Mouse (Mus musculus) hindbrain, embryonic 11.5 days (tissue): ENCODE results near the gene Ugcg. TPM values are rescaled to one million over a fixed set of nuclear protein-coding genes. Genes with fewer than 3 reads are reported as not detected.

Source experiments
- ATAC-seq: fragments of 200-750 bp; cut with Nextera tagmentation; 2 replicates; pipeline ENCODE4 v1.8.0; 2017; ENCODE audit warnings: mild to moderate bottlenecking, moderate TSS enrichment, moderate library complexity; ENCODE audit not compliant: low FRiP score
- DNase-seq: peaks from one replicate; pipeline ENCODE4 v3.0.0-alpha.2; 2015; ENCODE audit warnings: low spot score
- H3K27ac ChIP-seq: fragments of 300-500 bp; sonication (generic); 2 replicates; pipeline ENCODE4 v1.5.1; 2014; ENCODE audit warnings: mild to moderate bottlenecking, low read depth, low read length
- H3K27me3 ChIP-seq: fragments of 300-500 bp; sonication (generic); 2 replicates; pipeline ENCODE4 v1.6.1; 2014; ENCODE audit warnings: mild to moderate bottlenecking, low read length, moderate library complexity, mixed read lengths; ENCODE audit not compliant: control insufficient read depth, insufficient read depth
- H3K36me3 ChIP-seq: fragments of 300-500 bp; sonication (generic); 2 replicates; pipeline ENCODE4 v1.6.1; 2014; ENCODE audit warnings: mild to moderate bottlenecking, low read length, moderate library complexity, mixed read lengths; ENCODE audit not compliant: control insufficient read depth, insufficient read depth
- H3K4me1 ChIP-seq: fragments of 300-500 bp; sonication (generic); replicated peaks from 2 replicates; pipeline ENCODE4 v1.6.1; 2014; ENCODE audit warnings: low read length, mixed read lengths; ENCODE audit not compliant: control insufficient read depth, insufficient read depth
- H3K4me2 ChIP-seq: fragments of 300-500 bp; sonication (generic); replicated peaks from 2 replicates; pipeline ENCODE4 v1.6.1; 2014; ENCODE audit warnings: mild to moderate bottlenecking, low read depth, low read length
- H3K4me3 ChIP-seq: fragments of 300-500 bp; sonication (generic); 2 replicates; pipeline ENCODE4 v1.5.1; 2014; ENCODE audit warnings: low read depth, low read length
- H3K9ac ChIP-seq: fragments of 300-500 bp; sonication (generic); 2 replicates; pipeline ENCODE4 v1.6.1; 2014; ENCODE audit warnings: low read depth, low read length
- H3K9me3 ChIP-seq: fragments of 300-500 bp; sonication (generic); 2 replicates; pipeline ENCODE4 v1.6.1; 2016; ENCODE audit warnings: low read length; ENCODE audit not compliant: control insufficient read depth
- WGBS: fragments of 180-500 bp; shearing (Covaris S2); extraction: QIAGEN DNeasy Blood & Tissue Kit; methylation state at CpG from one replicate; pipeline ENCODE4 v1.1.7; 2014; 5-methylcytosine and 5-hydroxymethylcytosine counted together
- polyA plus RNA-seq: library from polyadenylated mRNA; unstranded; fragments of >200 nt; fragmentation: Nextera tagmentation; extraction: Ambion mirVana; gene quantifications from 2 replicates; pipeline ENCODE4 v1.2.1, GENCODE M21; 2014

Gene Ugcg
- polyA plus RNA-seq, 1 experiment from 2014 or later: 19.7 TPM

- Histone ChIP-seq H3K4me1 (no peaks in the 10 kb centered on the region), H3K4me3 (no peak overlapping the region), H3K36me3 (no peaks in the 10 kb centered on the region), H3K9me3 (no peaks in the 10 kb centered on the region), H3K27ac (no peak overlapping the region), H3K4me2 (no peak overlapping the region), H3K27me3 (no peaks in the 10 kb centered on the region), H3K9ac (no peak overlapping the region)
- ATAC-seq: no peak
- DNase-seq: no peak
- WGBS: 43% methylated on average over 5 of the region's 5 CpGs
Measured at GRCm38 (mm10) chr4:59181320-59182271, 7.5 kb upstream of the Ugcg start.

DNA sequence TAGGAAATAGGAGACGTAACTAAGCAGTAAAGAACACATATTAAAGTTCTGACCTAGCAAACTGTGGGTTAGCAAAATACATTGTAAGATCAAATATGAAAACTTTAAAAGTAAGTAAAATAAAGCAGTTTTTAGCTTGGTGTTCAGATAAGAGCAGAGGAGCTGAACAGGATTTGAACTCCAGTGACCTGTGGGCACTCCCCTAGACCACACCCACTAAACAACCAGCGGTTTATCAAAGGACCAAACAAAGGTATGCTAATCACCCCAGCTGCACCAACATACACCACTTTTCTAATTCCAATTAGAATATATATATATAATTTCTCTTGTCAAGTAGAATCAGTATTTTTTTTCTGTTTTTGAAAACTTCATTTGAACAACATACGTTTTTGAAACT, 3.4 kb upstream of the Ugcg start:
- ATAC-seq (no peak), DNase-seq (no peak)
- Histone ChIP-seq H3K27me3 (no peaks in the 10 kb centered on the region), H3K4me1 (no peaks in the 10 kb centered on the region), H3K27ac (no peak overlapping the region), H3K4me2 (no peak overlapping the region), H3K36me3 (no peaks in the 10 kb centered on the region), H3K9ac (no peak overlapping the region), H3K4me3 (no peak overlapping the region), H3K9me3 (no peaks in the 10 kb centered on the region)
- 70% methylated on average over 3 of the region's 3 CpGs for whole genome bisulfite sequencing

GRCm38 (mm10) chr4:59187289-59187688, 1.8 kb upstream of the Ugcg start:
- H3K4me3 ChIP-seq: no peak overlapping the region
- DNase-seq (peak; percentile 72), ATAC-seq (no peak)
- H3K4me1 ChIP-seq: no peaks in the 10 kb centered on the region
- H3K4me2 ChIP-seq: no peak overlapping the region
- no peaks in the 10 kb centered on the region for H3K36me3 ChIP-seq
- WGBS: 21% methylated on average over 3 of the region's 3 CpGs
- no peak overlapping the region for H3K27ac ChIP-seq
- H3K27me3 ChIP-seq: no peaks in the 10 kb centered on the region
- H3K9me3 ChIP-seq: no peaks in the 10 kb centered on the region
- no peak overlapping the region for H3K9ac ChIP-seq

DNA sequence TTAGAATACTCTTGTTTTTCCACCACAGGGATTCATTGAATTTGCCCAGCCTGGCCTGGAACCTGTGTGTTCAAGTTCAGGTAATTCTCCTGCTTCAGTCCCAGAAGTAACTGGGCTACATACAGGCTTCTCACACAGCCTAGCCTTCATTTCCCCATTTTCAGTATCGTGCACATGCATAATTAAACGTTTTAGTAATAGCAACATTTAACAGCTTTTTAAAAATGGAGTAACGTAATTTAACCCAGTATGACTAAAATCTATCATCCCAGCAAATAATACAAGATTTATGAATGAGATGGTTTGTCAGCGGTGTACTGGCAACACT, 619 bp upstream of the Ugcg start:
- Histone ChIP-seq H3K27me3 (no peaks in the 10 kb centered on the region), H3K4me1 (no peaks in the 10 kb centered on the region), H3K9me3 (no peaks in the 10 kb centered on the region), H3K4me3 (peak overlapping the region; percentile 78), H3K36me3 (no peaks in the 10 kb centered on the region), H3K9ac (peak overlapping the region; percentile 95), H3K4me2 (peak overlapping the region; percentile 50), H3K27ac (no peak overlapping the region)
- ATAC-seq (no peak), DNase-seq (no peak)
- 39% methylated on average over 4 of the region's 4 CpGs for whole genome bisulfite sequencing

GRCm38 (mm10) chr4:59189546-59190237, 635 bp downstream of the Ugcg start:
- Histone ChIP-seq H3K4me3 (peak overlapping the region; percentile 78), H3K4me2 (peak overlapping the region; percentile 50), H3K4me1 (no peaks in the 10 kb centered on the region), H3K9ac (peak overlapping the region; percentile 95), H3K36me3 (no peaks in the 10 kb centered on the region), H3K27me3 (no peaks in the 10 kb centered on the region), H3K9me3 (no peaks in the 10 kb centered on the region), H3K27ac (peak overlapping the region; percentile 85)
- DNase-seq (peak; percentile 65), ATAC-seq (peak; percentile 77)
- WGBS: under 1% methylated on average over 43 of the region's 54 CpGs

GRCm38 (mm10) chr4:59190650-59191424, 1.8 kb downstream of the Ugcg start:
- Histone ChIP-seq H3K4me2 (no peak overlapping the region; the same call in 1 of the 2 replicates), H3K36me3 (no peaks in the 10 kb centered on the region), H3K4me3 (peak overlapping the region; percentile 78), H3K9me3 (no peaks in the 10 kb centered on the region), H3K27me3 (no peaks in the 10 kb centered on the region), H3K9ac (no peak overlapping the region), H3K4me1 (no peaks in the 10 kb centered on the region), H3K27ac (no peak overlapping the region)
- WGBS: 68% methylated on average over 7 of the region's 7 CpGs
- DNase-seq (no peak), ATAC-seq (no peak)

- no peaks in the 10 kb centered on the region for H3K9me3 ChIP-seq
- no peaks in the 10 kb centered on the region for H3K27me3 ChIP-seq
- no peaks in the 10 kb centered on the region; the same call in 1 of the 2 replicates for H3K4me1 ChIP-seq
- no peaks in the 10 kb centered on the region for H3K36me3 ChIP-seq
- 92% methylated on average over 13 of the region's 13 CpGs for WGBS
- ATAC-seq (no peak), DNase-seq (no peak)
- no peak overlapping the region for H3K27ac ChIP-seq
- no peak overlapping the region for H3K9ac ChIP-seq
- H3K4me3 ChIP-seq: no peak overlapping the region
- H3K4me2 ChIP-seq: no peak overlapping the region
Measured at GRCm38 (mm10) chr4:59194731-59195496, 5.9 kb downstream of the Ugcg start.
